Mouse (Mus musculus): ENCODE measurements around the gene Saysd1. TPM values are rescaled to one million over a fixed set of nuclear protein-coding genes. Genes with fewer than 3 reads are reported as not detected.

The Saysd1 gene
- polyA plus RNA-seq, 1 experiment from 2014 or later: 11.1 TPM

GRCm38 (mm10) chr14:20094942-20095341, 43.4 kb downstream of the Saysd1 start:
- ATAC-seq (replicated peaks; ENCODE audit: low FRiP score): no peak
- Histone ChIP-seq H3K27me3 (no peaks in the 10 kb centered on the region), H3K27ac (no peak overlapping the region), H3K36me3 (no peaks in the 10 kb centered on the region), H3K4me1 (no peaks in the 10 kb centered on the region), H3K4me3 (replicated peaks) (no peak overlapping the region), H3K4me2 (no peak overlapping the region), H3K9ac (no peak overlapping the region), H3K9me3 (replicated peaks) (no peaks in the 10 kb centered on the region)
- 40% methylated on average over 5 of the region's 5 CpGs for WGBS

GRCm38 (mm10) chr14:20093493-20093892, 44.8 kb downstream of the Saysd1 start:
- no peak overlapping the region for H3K27ac ChIP-seq
- no peaks in the 10 kb centered on the region for H3K9me3 ChIP-seq (replicated peaks)
- no peaks in the 10 kb centered on the region for H3K27me3 ChIP-seq
- H3K4me3 ChIP-seq (replicated peaks): no peak overlapping the region
- no peaks in the 10 kb centered on the region for H3K36me3 ChIP-seq
- H3K9ac ChIP-seq: no peak overlapping the region
- no peak for ATAC-seq (replicated peaks; ENCODE audit: low FRiP score)
- H3K4me1 ChIP-seq: no peaks in the 10 kb centered on the region
- H3K4me2 ChIP-seq: no peak overlapping the region
- 20% methylated on average over 7 of the region's 7 CpGs for WGBS

DNA sequence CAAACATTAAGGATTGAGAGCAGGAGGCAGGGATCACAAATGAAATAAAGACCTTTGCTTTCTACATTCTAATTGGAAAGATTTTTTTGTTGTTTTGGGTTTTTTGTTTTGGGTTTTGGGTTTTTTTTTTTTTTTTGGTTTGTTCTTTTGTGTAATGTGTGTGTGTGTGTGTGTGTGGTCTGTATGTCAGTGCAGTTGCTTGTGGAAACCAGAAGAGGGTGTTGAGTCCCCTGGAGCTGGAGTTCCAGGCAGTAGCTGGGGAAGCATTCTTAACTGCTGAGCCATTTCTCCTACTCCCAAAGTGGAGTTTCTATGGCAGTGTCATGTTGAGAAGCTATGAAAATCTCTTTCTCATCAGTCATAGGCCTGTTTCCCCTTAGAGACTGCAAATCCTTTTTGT, 54.0 kb downstream of the Saysd1 start:
- Histone ChIP-seq H3K27ac (no peak overlapping the region), H3K36me3 (no peaks in the 10 kb centered on the region), H3K27me3 (no peaks in the 10 kb centered on the region), H3K4me2 (no peak overlapping the region), H3K4me1 (peaks cover 24% of the 10 kb centered on the region), H3K4me3 (replicated peaks) (no peak overlapping the region), H3K9ac (no peak overlapping the region), H3K9me3 (replicated peaks) (no peaks in the 10 kb centered on the region)
- ATAC-seq (replicated peaks; ENCODE audit: low FRiP score): no peak

GRCm38 (mm10) chr14:20082536-20083325, 55.6 kb downstream of the Saysd1 start:
- Histone ChIP-seq H3K9me3 (replicated peaks) (no peaks in the 10 kb centered on the region), H3K36me3 (no peaks in the 10 kb centered on the region), H3K27me3 (no peaks in the 10 kb centered on the region), H3K4me1 (peaks cover 24% of the 10 kb centered on the region), H3K4me2 (peak overlapping the region; percentile 85), H3K4me3 (replicated peaks) (peak overlapping the region; percentile 61), H3K9ac (peak overlapping the region; percentile 69), H3K27ac (peak overlapping the region; percentile 99)
- ATAC-seq (replicated peaks; ENCODE audit: low FRiP score): peak; percentile 98
- WGBS: 1% methylated on average over 56 of the region's 56 CpGs

DNA sequence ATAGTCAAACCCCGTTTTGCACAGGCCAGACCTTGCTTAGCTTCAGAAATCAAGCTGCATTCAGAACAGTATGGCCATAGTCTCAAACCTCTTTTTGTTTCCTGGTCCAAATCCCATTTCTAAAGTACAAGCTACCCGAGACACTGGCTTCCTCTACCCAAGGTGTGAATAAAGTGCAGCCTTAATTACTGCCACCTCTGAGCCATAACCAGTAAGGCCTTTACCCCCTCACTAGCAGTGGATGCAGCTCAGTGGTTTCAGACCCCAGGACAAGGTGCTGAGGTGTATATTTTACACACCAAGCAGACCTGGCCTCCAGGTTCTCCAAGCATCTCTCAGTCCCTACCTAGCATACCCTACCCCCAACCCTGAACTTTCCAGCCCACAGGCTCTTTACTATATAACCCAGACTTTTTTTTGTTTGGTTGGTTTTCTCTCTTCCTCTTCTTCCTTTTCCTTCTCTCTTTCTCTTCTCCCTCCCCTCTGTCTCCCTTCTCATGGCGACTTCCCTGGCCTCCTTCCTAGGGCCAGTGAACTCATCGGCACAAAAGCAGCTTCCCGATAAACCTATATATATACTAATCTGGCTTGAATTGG, 56.3 kb downstream of the Saysd1 start:
- Histone ChIP-seq H3K4me1 (peaks cover 24% of the 10 kb centered on the region), H3K27me3 (no peaks in the 10 kb centered on the region), H3K4me2 (peak overlapping the region; percentile 85), H3K9me3 (replicated peaks) (no peaks in the 10 kb centered on the region), H3K27ac (peak overlapping the region; percentile 99), H3K4me3 (replicated peaks) (peak overlapping the region; percentile 61), H3K36me3 (0 out of 2 replicates have a peak, but pooled peaks cover 2% of the 10 kb centered on the region), H3K9ac (0 out of 2 replicates have a peak overlapping the region, but pooled peaks have one; percentile 18)
- WGBS: 56% methylated on average over 5 of the region's 5 CpGs
- ATAC-seq (replicated peaks; ENCODE audit: low FRiP score): no peak

DNA sequence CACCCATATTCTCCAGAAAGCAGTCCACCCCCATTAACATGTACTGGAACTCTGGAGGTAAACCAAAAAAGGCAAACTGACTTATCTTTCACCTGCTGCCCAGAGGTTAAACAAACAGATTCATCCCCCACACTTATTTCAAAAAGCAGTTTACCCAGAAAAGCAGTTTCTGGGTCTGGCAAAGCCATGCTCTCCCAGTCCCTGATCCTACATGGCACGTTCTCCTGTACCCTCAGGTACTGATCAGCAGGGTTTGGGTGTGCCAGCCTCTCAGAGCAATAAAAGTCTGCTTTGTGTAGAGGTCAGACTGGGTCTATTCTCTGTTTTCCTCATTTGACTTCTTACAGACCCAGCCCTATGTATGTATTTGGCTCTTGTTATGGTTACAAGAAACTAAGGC, 57.2 kb downstream of the Saysd1 start:
- Histone ChIP-seq H3K27ac (no peak overlapping the region), H3K9ac (no peak overlapping the region), H3K4me3 (replicated peaks) (no peak overlapping the region), H3K4me1 (peaks cover 24% of the 10 kb centered on the region), H3K9me3 (replicated peaks) (no peaks in the 10 kb centered on the region), H3K4me2 (no peak overlapping the region), H3K36me3 (0 out of 2 replicates have a peak, but pooled peaks cover 3% of the 10 kb centered on the region), H3K27me3 (no peaks in the 10 kb centered on the region)
- WGBS: 73% methylated on average over 1 of the region's 1 CpGs
- no peak for ATAC-seq (replicated peaks; ENCODE audit: low FRiP score)

GRCm38 (mm10) chr14:20077181-20077580, 61.2 kb downstream of the Saysd1 start:
- Histone ChIP-seq H3K9ac (no peak overlapping the region), H3K27ac (no peak overlapping the region), H3K4me3 (replicated peaks) (no peak overlapping the region), H3K9me3 (replicated peaks) (no peaks in the 10 kb centered on the region), H3K4me1 (peaks cover 12% of the 10 kb centered on the region), H3K4me2 (no peak overlapping the region), H3K27me3 (no peaks in the 10 kb centered on the region), H3K36me3 (0 out of 2 replicates have a peak, but pooled peaks cover 3% of the 10 kb centered on the region)
- WGBS: 61% methylated on average over 6 of the region's 6 CpGs
- ATAC-seq (replicated peaks; ENCODE audit: low FRiP score): no peak

- H3K27ac ChIP-seq: no peak overlapping the region
- WGBS: 83% methylated on average over 7 of the region's 7 CpGs
- no peaks in the 10 kb centered on the region for H3K9me3 ChIP-seq (replicated peaks)
- no peak overlapping the region for H3K9ac ChIP-seq
- 0 out of 2 replicates have a peak, but pooled peaks cover 3% of the 10 kb centered on the region for H3K36me3 ChIP-seq
- H3K4me3 ChIP-seq (replicated peaks): no peak overlapping the region
- no peak for ATAC-seq (replicated peaks; ENCODE audit: low FRiP score)
- H3K4me1 ChIP-seq: no peaks in the 10 kb centered on the region
- H3K4me2 ChIP-seq: no peak overlapping the region
- no peaks in the 10 kb centered on the region for H3K27me3 ChIP-seq
These were observed 62.8 kb downstream of the Saysd1 start for GRCm38 (mm10) chr14:20075544-20075943.

DNA sequence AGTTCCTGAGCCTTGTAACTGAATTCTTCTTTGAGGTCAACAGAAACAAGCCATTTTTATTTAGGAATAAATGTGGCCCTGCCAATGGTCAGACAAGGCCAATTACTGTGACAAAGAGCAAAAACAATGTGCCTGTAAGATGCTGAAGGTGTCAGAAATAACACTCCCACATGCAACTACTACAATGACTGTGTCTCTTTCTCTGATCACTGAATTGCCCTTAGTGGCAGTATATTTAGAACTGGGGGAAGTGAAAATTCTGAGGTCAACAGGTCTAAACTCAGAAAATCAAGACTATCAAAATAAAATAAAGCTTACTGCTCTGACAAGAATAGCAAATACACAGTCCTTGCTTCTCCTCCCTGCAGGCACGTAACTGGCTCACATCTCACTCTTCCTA, 63.6 kb downstream of the Saysd1 start:
- WGBS: 53% methylated on average over 1 of the region's 1 CpGs
- Histone ChIP-seq H3K4me3 (replicated peaks) (no peak overlapping the region), H3K4me1 (no peaks in the 10 kb centered on the region), H3K36me3 (0 out of 2 replicates have a peak, but pooled peaks cover 3% of the 10 kb centered on the region), H3K27me3 (no peaks in the 10 kb centered on the region), H3K27ac (no peak overlapping the region), H3K4me2 (no peak overlapping the region), H3K9me3 (replicated peaks) (no peaks in the 10 kb centered on the region), H3K9ac (no peak overlapping the region)
- no peak for ATAC-seq (replicated peaks; ENCODE audit: low FRiP score)

GRCm38 (mm10) chr14:20070629-20071028, 67.7 kb downstream of the Saysd1 start:
- no peak overlapping the region for H3K4me3 ChIP-seq (replicated peaks)
- H3K4me2 ChIP-seq: no peak overlapping the region
- H3K36me3 ChIP-seq: no peaks in the 10 kb centered on the region
- H3K9ac ChIP-seq: no peak overlapping the region
- H3K9me3 ChIP-seq (replicated peaks): no peaks in the 10 kb centered on the region
- H3K27me3 ChIP-seq: no peaks in the 10 kb centered on the region
- H3K4me1 ChIP-seq: 0 out of 2 replicates have a peak, but pooled peaks cover 5% of the 10 kb centered on the region
- H3K27ac ChIP-seq: no peak overlapping the region
- no peak for ATAC-seq (replicated peaks; ENCODE audit: low FRiP score)

DNA sequence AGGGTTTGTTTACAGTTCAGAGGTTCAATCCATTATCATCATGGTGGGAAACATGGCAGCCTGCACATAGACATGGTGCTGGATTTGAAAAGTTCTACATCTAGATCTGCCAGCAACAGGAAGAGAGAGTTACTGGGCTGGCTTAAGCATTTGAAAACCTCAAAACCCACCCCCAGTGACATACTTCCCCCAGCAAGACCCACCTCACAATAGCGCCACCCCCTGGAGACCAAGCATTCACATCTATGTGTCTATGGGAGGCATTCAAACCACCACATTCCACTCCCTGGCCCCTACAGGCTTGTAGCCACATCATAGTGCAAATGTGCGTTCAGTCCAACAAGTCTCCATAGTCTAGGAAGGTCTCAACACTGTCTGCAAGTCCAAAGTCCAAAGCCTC, 70.0 kb downstream of the Saysd1 start:
- Histone ChIP-seq H3K4me3 (replicated peaks) (no peak overlapping the region), H3K4me1 (0 out of 2 replicates have a peak, but pooled peaks cover 5% of the 10 kb centered on the region), H3K27me3 (no peaks in the 10 kb centered on the region), H3K9me3 (replicated peaks) (no peaks in the 10 kb centered on the region), H3K9ac (no peak overlapping the region), H3K4me2 (no peak overlapping the region), H3K36me3 (no peaks in the 10 kb centered on the region), H3K27ac (no peak overlapping the region)
- ATAC-seq (replicated peaks; ENCODE audit: low FRiP score): no peak
- 97% methylated on average over 2 of the region's 2 CpGs for WGBS

DNA sequence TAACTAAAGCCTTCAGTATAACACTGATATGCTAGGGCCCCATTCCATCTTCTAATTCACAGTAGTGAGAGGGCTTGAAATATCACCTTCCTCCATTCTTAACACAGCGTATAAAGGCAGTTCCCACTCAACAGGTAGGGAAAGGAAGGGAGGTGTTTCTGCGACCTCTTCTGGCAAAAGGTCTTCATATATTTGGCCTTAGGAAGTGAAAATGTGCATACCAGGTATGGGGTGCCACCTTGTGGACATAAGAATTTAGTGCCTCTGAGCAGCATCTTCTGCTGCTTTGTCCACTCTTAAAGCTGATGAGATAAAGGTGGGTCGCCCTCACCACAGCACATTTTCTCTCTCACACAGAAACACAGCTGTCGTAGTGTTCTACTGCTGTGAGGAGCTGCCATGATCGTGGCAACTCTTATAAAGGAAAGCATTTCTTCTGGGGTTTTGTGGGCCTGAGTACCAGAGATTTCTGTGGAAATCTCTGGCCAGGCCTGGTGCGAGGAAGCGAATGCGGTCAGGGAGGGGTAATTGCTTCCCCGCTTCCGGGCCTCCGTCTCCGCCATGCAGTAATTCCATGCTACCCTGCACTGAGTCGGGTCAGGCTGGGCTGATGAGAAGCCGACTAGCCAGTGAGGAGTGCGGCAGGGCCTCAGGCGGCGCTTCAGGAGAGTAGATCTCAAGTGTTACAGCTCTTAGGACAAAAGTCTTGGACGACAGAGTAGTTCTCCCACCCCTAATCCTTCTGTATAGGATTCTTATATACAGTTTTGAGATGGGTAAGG, 70.8 kb downstream of the Saysd1 start:
- peak; percentile 71 for ATAC-seq (replicated peaks; ENCODE audit: low FRiP score)
- peak overlapping the region; percentile 19 for H3K4me2 ChIP-seq
- no peaks in the 10 kb centered on the region for H3K9me3 ChIP-seq (replicated peaks)
- no peak overlapping the region for H3K4me3 ChIP-seq (replicated peaks)
- H3K27me3 ChIP-seq: no peaks in the 10 kb centered on the region
- H3K36me3 ChIP-seq: no peaks in the 10 kb centered on the region
- no peak overlapping the region for H3K27ac ChIP-seq
- 0 out of 2 replicates have a peak, but pooled peaks cover 5% of the 10 kb centered on the region for H3K4me1 ChIP-seq
- 31% methylated on average over 18 of the region's 18 CpGs for WGBS
- H3K9ac ChIP-seq: no peak overlapping the region
